Mouse (Mus musculus): ENCODE data around the gene Surf1.

- TF ChIP-seq CTCF (IDR thresholded peaks at IDR 0.05; ENCODE audit: low read depth), result no peak
- no peak for TF ChIP-seq EP300 (optimal IDR thresholded peaks at IDR 0.05)
These were observed 26.9 kb upstream of the Surf1 start for GRCm38 (mm10) chr2:26943253-26943652.

Measured in stomach, postnatal 0 days (tissue).